Mouse (Mus musculus) erythroid progenitor cell, adult 5-6 weeks (primary cell): ENCODE data around the gene Uqcc1. TPM values are rescaled to one million over a fixed set of nuclear protein-coding genes. Genes with fewer than 3 reads are reported as not detected.
"Not testable (repeated sequence)": the region's sequence is repeated elsewhere in the genome, so short reads cannot be mapped to it uniquely, and the experiment has no call there.

Source experiments
- ATAC-seq: replicated peaks from 2 replicates; pipeline ENCODE4 v1.8.0; 2016; ENCODE audit warnings: moderate number of reproducible peaks, mild to moderate bottlenecking, moderate TSS enrichment, inconsistent platforms; ENCODE audit not compliant: poor library complexity, low FRiP score, severe bottlenecking
- total RNA-seq, 2 experiments: library from RNA; stranded (forward) in 1 of 2; stranded (reverse) in 1 of 2; fragments of 150-400 nt in 1 of 2; fragments of 186-747, 209-891 nt in 1 of 2; gene quantifications; 2 replicates each; pipeline versions ENCODE4 v1.2.3 to v1.2.4; 2015 to 2017; ENCODE audit warnings: low replicate concordance in 2 of 2

Gene Uqcc1
- total RNA-seq, 2 experiments from 2014 or later, result 1.7 to 2.6 TPM

GRCm38 (mm10) chr2:155863301-155863867 is 66.7 kb downstream of the Uqcc1 start:
- no peak for ATAC-seq

GRCm38 (mm10) chr2:155862573-155863300 is 67.4 kb downstream of the Uqcc1 start:
- ATAC-seq, result no peak

GRCm38 (mm10) chr2:155861581-155861980 is 68.5 kb downstream of the Uqcc1 start:
- ATAC-seq, result no peak

- no peak for ATAC-seq
These were observed 70.0 kb downstream of the Uqcc1 start for GRCm38 (mm10) chr2:155860102-155860501.

- no peak for ATAC-seq
These were observed 77.6 kb downstream of the Uqcc1 start for GRCm38 (mm10) chr2:155852536-155852935.

GRCm38 (mm10) chr2:155850120-155850519 is 80.0 kb downstream of the Uqcc1 start:
- no peak for ATAC-seq

GRCm38 (mm10) chr2:155849464-155849863 is 80.6 kb downstream of the Uqcc1 start:
- ATAC-seq, result no peak

- ATAC-seq, result peak; percentile 72
These were observed 81.8 kb downstream of the Uqcc1 start for GRCm38 (mm10) chr2:155848291-155848690.

- ATAC-seq, result no peak
These were observed 83.2 kb downstream of the Uqcc1 start for GRCm38 (mm10) chr2:155846930-155847329.

GRCm38 (mm10) chr2:155838961-155839360 is 91.1 kb downstream of the Uqcc1 start:
- ATAC-seq, result no peak

GRCm38 (mm10) chr2:155837961-155838360 is 92.1 kb downstream of the Uqcc1 start:
- ATAC-seq, result no peak

- ATAC-seq, result no peak
These were observed 95.4 kb downstream of the Uqcc1 start, which contains the start of gene Fam83c for GRCm38 (mm10) chr2:155834732-155835131. Fam83c (minus strand) TSS chr2:155834854.

- not testable (repeated sequence) for ATAC-seq
These were observed 98.0 kb downstream of the Uqcc1 start for GRCm38 (mm10) chr2:155832087-155832486.

- ATAC-seq, result no peak
These were observed 98.8 kb downstream of the Uqcc1 start for GRCm38 (mm10) chr2:155831302-155831701.

GRCm38 (mm10) chr2:155830841-155831240 is 99.3 kb downstream of the Uqcc1 start:
- no peak for ATAC-seq

GRCm38 (mm10) chr2:155826630-155827424 is 103.3 kb downstream of the Uqcc1 start, which contains the start of gene Eif6:
Eif6 (minus strand) TSS chr2:155826925.
- peak; percentile 96 for ATAC-seq

- ATAC-seq, result peak; percentile 77
These were observed 104.0 kb downstream of the Uqcc1 start for GRCm38 (mm10) chr2:155825904-155826629.

- ATAC-seq, result no peak
These were observed 106.4 kb downstream of the Uqcc1 start for GRCm38 (mm10) chr2:155823722-155824121.

GRCm38 (mm10) chr2:155820779-155821178 is 109.3 kb downstream of the Uqcc1 start:
- no peak for ATAC-seq
